In the genomic region with DNA sequence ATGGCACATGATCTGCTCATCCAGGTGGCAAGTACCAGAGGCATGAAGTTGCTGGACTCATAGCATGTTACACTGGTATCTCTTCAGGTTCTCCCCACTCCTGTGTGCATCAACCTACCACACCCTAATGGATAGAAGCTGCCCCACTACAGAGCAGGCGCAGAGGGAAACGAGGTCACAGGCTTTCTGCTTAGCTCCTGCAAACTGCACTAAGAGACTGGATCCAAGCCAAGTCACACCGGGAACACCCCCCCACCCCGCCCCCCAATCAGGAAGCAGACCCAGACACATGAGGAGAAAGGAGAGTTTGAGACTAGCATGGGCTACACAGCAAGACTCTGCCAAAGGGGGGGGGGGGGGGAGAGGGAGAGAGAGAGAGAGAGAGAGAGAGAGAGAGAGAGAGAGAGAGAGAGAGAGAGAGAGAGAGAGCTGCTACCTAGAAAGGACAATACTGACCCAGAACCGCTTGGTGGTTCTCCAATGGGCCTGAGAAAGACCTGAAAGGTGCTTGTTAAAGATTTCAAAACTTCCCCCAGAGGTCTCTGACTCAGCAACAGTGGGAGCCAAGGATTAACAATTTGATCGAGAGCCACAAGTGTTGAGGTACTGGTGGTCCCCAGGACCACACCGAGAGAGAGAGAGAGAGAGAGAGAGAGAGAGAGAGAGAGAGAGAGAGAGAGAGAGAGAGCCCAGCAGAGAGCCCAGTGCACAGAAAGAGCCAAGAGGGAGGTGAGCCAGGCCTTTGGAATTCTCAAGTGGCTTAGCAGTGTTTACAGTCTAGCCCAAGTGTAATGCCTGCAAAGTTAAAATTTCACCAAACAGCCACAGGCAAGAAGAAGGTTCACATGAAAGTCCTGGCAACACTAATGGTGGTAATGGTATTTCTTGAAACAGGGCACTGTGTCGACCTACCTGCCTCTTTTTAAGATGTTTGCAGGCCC, we compare ENCODE assay signal across 9 mouse cellular contexts.
DNase-seq lines count a peak whose midpoint lies in the region; ATAC-seq and TF ChIP-seq lines count a peak whose summit lies in the region.
"Had no signal": no experiment of that assay in that cellular context is flagged by ENCODE, and none has a peak within 500 bp of the region (broad histone marks: within the 10 kb centered on the region; RNA-seq: fewer than 3 reads in every experiment).

No protein-coding gene starts in this region.

- ATAC-seq in heart, embryonic 12.5 days (ENCODE audit: insufficient number of reproducible peaks, low FRiP score) = no peak
- ATAC-seq in common myeloid progenitor, adult 5-6 weeks (replicated peaks; ENCODE audit: low read depth, poor library complexity, severe bottlenecking) = 0 out of 2 replicates have a peak, but pooled peaks have one; percentile 19
- no peak for ATAC-seq in hindbrain, embryonic 13.5 days (ENCODE audit: low FRiP score)

- TF ChIP-seq POLR2A in cerebellum, adult 2 months (IDR thresholded peaks at IDR 0.05; ENCODE audit: borderline replicate concordance, insufficient read depth, low read length) = no peak

- H3K9ac ChIP-seq in heart, embryonic 12.5 days = no peak overlapping the region
- no peak overlapping the region for H3K9ac ChIP-seq in hindbrain, embryonic 13.5 days

- H3K27me3 ChIP-seq in heart, embryonic 12.5 days (replicated peaks) = no peaks in the 10 kb centered on the region
- H3K27me3 ChIP-seq in hindbrain, embryonic 13.5 days = no peaks in the 10 kb centered on the region
- no peaks in the 10 kb centered on the region for H3K27me3 ChIP-seq in cerebellum, adult 2 months (ENCODE audit: control insufficient read depth, insufficient read depth, low read length)
- H3K27me3 ChIP-seq: megakaryocyte, embryonic 14.5 days had no signal

- H3K36me3 ChIP-seq in heart, embryonic 12.5 days = no peaks in the 10 kb centered on the region
- no peaks in the 10 kb centered on the region for H3K36me3 ChIP-seq in hindbrain, embryonic 13.5 days

- 51% methylated on average over 8 of the region's 8 CpGs for WGBS in heart, embryonic 12.5 days
- 52% methylated on average over 8 of the region's 8 CpGs for WGBS in hindbrain, embryonic 13.5 days
- WGBS in cerebellum, adult 2 months = 31% methylated on average over 8 of the region's 8 CpGs

- H3K4me3 ChIP-seq in heart, embryonic 12.5 days = no peak overlapping the region
- H3K4me3 ChIP-seq in hindbrain, embryonic 13.5 days = no peak overlapping the region
- H3K4me3 ChIP-seq in cerebellum, adult 2 months (replicated peaks; ENCODE audit: insufficient read depth, low read depth, low read length) = no peak overlapping the region
- H3K4me3 ChIP-seq: megakaryocyte, embryonic 14.5 days had no signal

- no peak for TF ChIP-seq CTCF in cerebellum, adult 2 months (IDR thresholded peaks at IDR 0.05; ENCODE audit: borderline replicate concordance, insufficient read depth, low read depth, low read length)

- H3K27ac ChIP-seq in heart, embryonic 12.5 days (ENCODE audit: poor library complexity, severe bottlenecking) = 0 out of 2 replicates have a peak overlapping the region, but pooled peaks have one; percentile 21
- no peak overlapping the region for H3K27ac ChIP-seq in hindbrain, embryonic 13.5 days
- no peak overlapping the region for H3K27ac ChIP-seq in cerebellum, adult 2 months (ENCODE audit: insufficient read depth, low read length)

- DNase-seq in heart, adult 9 months (ENCODE audit: low spot score in 2 of 2) = no peak
- DNase-seq in kidney, adult 9 months = peak; percentile 79
- DNase-seq in lung, postnatal 14 days = peak; percentile 51
- no peak for DNase-seq in right cerebral cortex, adult 2 months (ENCODE audit: low spot score in 2 of 2)
- no peak for DNase-seq in cerebellum, adult 2 months

- no peaks in the 10 kb centered on the region for H3K9me3 ChIP-seq in heart, embryonic 12.5 days (replicated peaks)
- H3K9me3 ChIP-seq in hindbrain, embryonic 13.5 days = no peaks in the 10 kb centered on the region
- H3K9me3 ChIP-seq: megakaryocyte, embryonic 14.5 days had no signal

- peaks cover 27% of the 10 kb centered on the region for H3K4me1 ChIP-seq in heart, embryonic 12.5 days (replicated peaks)
- H3K4me1 ChIP-seq in hindbrain, embryonic 13.5 days (replicated peaks) = peaks cover 26% of the 10 kb centered on the region
- H3K4me1 ChIP-seq in cerebellum, adult 2 months (ENCODE audit: control insufficient read depth, insufficient read depth, low read length) = no peaks in the 10 kb centered on the region

- H3K4me2 ChIP-seq in heart, embryonic 12.5 days = no peak overlapping the region
- no peak overlapping the region for H3K4me2 ChIP-seq in hindbrain, embryonic 13.5 days

Comparison
In these comparisons a context has a peak if more than half of its experiments do, and no peak if none do; other contexts are left out.
1. DNase-seq: peak in kidney, adult 9 months (single experiment) and lung, postnatal 14 days (single experiment); none in heart, adult 9 months (0 of 2), right cerebral cortex, adult 2 months (0 of 2) and cerebellum, adult 2 months (0 of 2).